8 mouse cellular contexts compared by ENCODE assay signal in genomic region chr17:75551512-75552400, GRCm38 (mm10). TPM values are rescaled to one million over a fixed set of nuclear protein-coding genes. Genes with fewer than 3 reads are reported as not detected.
DNase-seq lines count a peak whose midpoint lies in the region; ATAC-seq and TF ChIP-seq lines count a peak whose summit lies in the region.

Gene Fam98a, minus strand, starts transcription at chr17:75551946.

- H3K27ac ChIP-seq in forebrain, embryonic 16.5 days (ENCODE audit: low read length): peak within 1 kb of the TSS; percentile 49
- H3K27ac ChIP-seq in layer of hippocampus, adult 2 months: peak within 1 kb of the TSS; percentile 87
- peak within 1 kb of the TSS; percentile 72 for H3K27ac ChIP-seq in lung, embryonic 14.5 days (ENCODE audit: low read depth)
- no peak within 1 kb of the TSS for H3K27ac ChIP-seq in olfactory bulb, adult 2 months (ENCODE audit: insufficient read depth, low read depth, low read length)
- no peak within 1 kb of the TSS for H3K27ac ChIP-seq in thymus, adult 2 months (ENCODE audit: control insufficient read depth, insufficient read depth, low read length)

- TF ChIP-seq CTCF in G1E (IDR thresholded peaks at IDR 0.05; ENCODE audit: low read depth, low read length): no peak
- peak; percentile 86 for TF ChIP-seq CTCF in layer of hippocampus, adult 2 months (conservative IDR thresholded peaks at IDR 0.05)
- peak; percentile 83 for TF ChIP-seq CTCF in lung, embryonic 14.5 days (IDR thresholded peaks at IDR 0.05; ENCODE audit: low read depth)
- peak; percentile 17; the same call in 1 of the 2 replicates for TF ChIP-seq CTCF in olfactory bulb, adult 2 months (IDR thresholded peaks at IDR 0.05; ENCODE audit: insufficient read depth, low read depth, low read length)
- peak; percentile 77 for TF ChIP-seq CTCF in thymus, adult 2 months (IDR thresholded peaks at IDR 0.05; ENCODE audit: borderline replicate concordance, control insufficient read depth, extremely low read depth, insufficient read depth, low read length, poor library complexity)

- peak; percentile 97 for ATAC-seq in G1E (ENCODE audit: extremely low read depth, insufficient number of reproducible peaks, low FRiP score, poor library complexity, severe bottlenecking)
- peak; percentile 99 for ATAC-seq in forebrain, embryonic 16.5 days
- ATAC-seq in lung, embryonic 14.5 days (ENCODE audit: insufficient read depth): peak; percentile 99

- H3K4me1 ChIP-seq in G1E (ENCODE audit: insufficient read depth, low read depth, low read length): peaks cover 16% of the 10 kb centered on the region
- H3K4me1 ChIP-seq in forebrain, embryonic 16.5 days (replicated peaks; ENCODE audit: control insufficient read depth, insufficient read depth, low read length): peaks cover 13% of the 10 kb centered on the region
- H3K4me1 ChIP-seq in lung, embryonic 14.5 days (ENCODE audit: insufficient read depth): no peaks in the 10 kb centered on the region
- peaks cover 2% of the 10 kb centered on the region for H3K4me1 ChIP-seq in olfactory bulb, adult 2 months (ENCODE audit: control insufficient read depth, insufficient read depth, low read length)
- H3K4me1 ChIP-seq in thymus, adult 2 months (replicated peaks; ENCODE audit: control insufficient read depth, insufficient read depth, low read length): peaks cover 3% of the 10 kb centered on the region

- H3K4me3 ChIP-seq in G1E (ENCODE audit: low read depth, low read length): peak within 1 kb of the TSS; percentile 99
- H3K4me3 ChIP-seq in forebrain, embryonic 16.5 days (replicated peaks; ENCODE audit: low read length): peak within 1 kb of the TSS; percentile 80
- H3K4me3 ChIP-seq in layer of hippocampus, adult 2 months: peak within 1 kb of the TSS; percentile 94
- peak within 1 kb of the TSS; percentile 82 for H3K4me3 ChIP-seq in lung, embryonic 14.5 days (ENCODE audit: low read depth, low read length)
- peak within 1 kb of the TSS; percentile 68 for H3K4me3 ChIP-seq in olfactory bulb, adult 2 months (ENCODE audit: insufficient read depth, low read depth, low read length)
- H3K4me3 ChIP-seq in thymus, adult 2 months (ENCODE audit: control insufficient read depth, insufficient read depth, low read length): peak within 1 kb of the TSS; percentile 73

- no peaks in the 10 kb centered on the region for H3K27me3 ChIP-seq in G1E (ENCODE audit: insufficient read depth, low read length)
- no peaks in the 10 kb centered on the region for H3K27me3 ChIP-seq in forebrain, embryonic 16.5 days (replicated peaks; ENCODE audit: control insufficient read depth, insufficient read depth, low read length)
- no peaks in the 10 kb centered on the region for H3K27me3 ChIP-seq in lung, embryonic 14.5 days (ENCODE audit: insufficient read depth, low read length)
- no peaks in the 10 kb centered on the region for H3K27me3 ChIP-seq in thymus, adult 2 months (ENCODE audit: control insufficient read depth, insufficient read depth, low read length)

- H3K9me3 ChIP-seq in G1E (replicated peaks): 0 out of 2 replicates have a peak, but pooled peaks cover 2% of the 10 kb centered on the region
- H3K9me3 ChIP-seq in forebrain, embryonic 16.5 days (ENCODE audit: control insufficient read depth, low read length): no peaks in the 10 kb centered on the region
- no peaks in the 10 kb centered on the region for H3K9me3 ChIP-seq in lung, embryonic 14.5 days (ENCODE audit: low read depth, low read length)

- intact Hi-C loops in heart, postnatal 36 days (cut with DNase I): no loop called here

- peak within 1 kb of the TSS; percentile 93 for H3K4me2 ChIP-seq in forebrain, embryonic 16.5 days (ENCODE audit: low read length)
- peak within 1 kb of the TSS; percentile 72 for H3K4me2 ChIP-seq in lung, embryonic 14.5 days

- peak; percentile 68 for TF ChIP-seq POLR2A in olfactory bulb, adult 2 months (IDR thresholded peaks at IDR 0.05; ENCODE audit: insufficient read depth, low read depth, low read length)
- peak; percentile 85 for TF ChIP-seq POLR2A in thymus, adult 2 months (IDR thresholded peaks at IDR 0.05; ENCODE audit: control insufficient read depth, extremely low read depth, insufficient read depth, low read length, poor library complexity)

- under 1% methylated on average over 51 of the region's 56 CpGs for WGBS in forebrain, embryonic 16.5 days
- WGBS in lung, embryonic 14.5 days: under 1% methylated on average over 56 of the region's 56 CpGs
- WGBS in olfactory bulb, adult 2 months: under 1% methylated on average over 56 of the region's 56 CpGs
- 1% methylated on average over 56 of the region's 56 CpGs for WGBS in thymus, adult 2 months

- H3K9ac ChIP-seq in forebrain, embryonic 16.5 days (replicated peaks; ENCODE audit: low read depth, low read length): peak within 1 kb of the TSS; percentile 80
- peak within 1 kb of the TSS; percentile 76 for H3K9ac ChIP-seq in lung, embryonic 14.5 days

- H3K36me3 ChIP-seq in G1E (replicated peaks): peaks cover 18% of the 10 kb centered on the region
- H3K36me3 ChIP-seq in forebrain, embryonic 16.5 days (ENCODE audit: control insufficient read depth, insufficient read depth): peaks cover 4% of the 10 kb centered on the region; the same call in 1 of the 2 replicates
- peaks cover 6% of the 10 kb centered on the region for H3K36me3 ChIP-seq in lung, embryonic 14.5 days (ENCODE audit: insufficient read depth)
- H3K36me3 ChIP-seq in thymus, adult 2 months (ENCODE audit: control insufficient read depth, insufficient read depth, low read length): peaks cover 4% of the 10 kb centered on the region; the same call in 1 of the 2 replicates

- DNase-seq in G1E (ENCODE audit: low spot score): peak; percentile 93
- peak; percentile 98 for DNase-seq in cerebellum, adult 18-20 months
- peak; percentile 96 to 98 for DNase-seq in heart, postnatal 36 days
- DNase-seq in layer of hippocampus, adult 2 months (ENCODE audit: low spot score in 2 of 2): peak; percentile 97 to 98
- DNase-seq in lung, embryonic 14.5 days: peak; percentile 100
- peak; percentile 97 for DNase-seq in thymus, adult 2 months

RNA-seq across cellular contexts. Expression of gene Fam98a, which starts in this region (rescaled TPM):
- total RNA-seq in G1E (2014; fragmentation: Nextera tagmentation) (35.4 TPM in 2 replicates), G1E (2017) (19.1 and 20.7 TPM in 2 replicates)
- 12.4 and 13.1 TPM in 2 replicates for polyA plus RNA-seq in G1E (2012)
- 35.3 and 37.3 TPM in 2 replicates for polyA plus RNA-seq in forebrain, embryonic 16.5 days (2015; fragmentation: Nextera tagmentation; extraction: Ambion mirVana)
- total RNA-seq in heart, postnatal 36 days (2021): 10 to 100 TPM; 37.7 to 42.5 TPM
- 10 to 100 TPM; 39.4 to 44.9 TPM for total RNA-seq in layer of hippocampus, adult 2 months (2021)
- 7.9 and 9.7 TPM in 2 replicates for polyA plus RNA-seq in lung, embryonic 14.5 days (2014; fragmentation: Nextera tagmentation; extraction: Ambion mirVana)
- not detected in 2 replicates for polyA plus RNA-seq in olfactory bulb, adult 2 months (2012; ENCODE audit: insufficient read depth, insufficient read length, low replicate concordance, missing spikeins)
- polyA plus RNA-seq in thymus, adult 2 months (2012; rRNA removed): 16.7 and 20.0 TPM in 2 replicates

Comparison
In these comparisons a context has a peak if more than half of its experiments do, and no peak if none do; other contexts are left out.
1. H3K27ac ChIP-seq: peak in forebrain, embryonic 16.5 days (single experiment), layer of hippocampus, adult 2 months (single experiment) and lung, embryonic 14.5 days (single experiment); none in olfactory bulb, adult 2 months (single experiment) and thymus, adult 2 months (single experiment).
2. Peak in every context shown above with its lines, with median percentiles within 50 percentile points of each other: ATAC-seq, DNase-seq and H3K4me3 ChIP-seq.